Mouse (Mus musculus) C2C12 (cell line): ENCODE measurements at regions not wholly inside any gene's neighbourhood (a gene's known extent, or its start where the extent isn't known, plus 50 kb on each side); places are given as distances from the start of the nearest gene placed in this dataset.

ENCODE experiments used
- H3K27me3 ChIP-seq: one replicate; pipeline ENCODE4 v1.6.1; 2011; ENCODE audit not compliant: control insufficient read depth, insufficient read depth, insufficient read length
- H3K36me3 ChIP-seq: one replicate; pipeline ENCODE4 v1.6.1; 2011; ENCODE audit not compliant: control insufficient read depth, insufficient read depth
- H3K4me3 ChIP-seq: one replicate; pipeline ENCODE4 v1.5.1; 2011; ENCODE audit warnings: mild to moderate bottlenecking, control low read depth; ENCODE audit not compliant: poor library complexity, insufficient read depth, severe bottlenecking
- H3K79me2 ChIP-seq: one replicate; pipeline ENCODE4 v1.6.1; 2011; ENCODE audit not compliant: control insufficient read depth, insufficient read depth
- H3K79me3 ChIP-seq: one replicate; pipeline ENCODE4 v1.6.1; 2011; ENCODE audit warnings: low read depth, control low read depth
- H3ac ChIP-seq: one replicate; pipeline ENCODE3; 2011; ENCODE audit warnings: low read depth; ENCODE audit not compliant: control insufficient read depth, insufficient read length
- CEBPB ChIP-seq: IDR thresholded peaks from one replicate; pipeline ENCODE4 v1.6.1; 2011; ENCODE audit warnings: low read depth, mild to moderate bottlenecking, control low read depth, moderate library complexity
- CTCF ChIP-seq: IDR thresholded peaks from one replicate; pipeline ENCODE4 v1.5.1; 2011; ENCODE audit not compliant: control insufficient read depth, insufficient read depth, insufficient read length
- FOSL1 ChIP-seq: IDR thresholded peaks from one replicate; pipeline ENCODE4 v1.8.0; 2011; ENCODE audit warnings: mild to moderate bottlenecking, low read length; ENCODE audit not compliant: poor library complexity, insufficient read depth, severe bottlenecking
- MAX ChIP-seq: IDR thresholded peaks from one replicate; pipeline ENCODE4 v1.6.1; 2011; ENCODE audit warnings: mild to moderate bottlenecking, control low read depth
- MYOD1 ChIP-seq: IDR thresholded peaks from one replicate; pipeline ENCODE4 v1.6.1; 2011; ENCODE audit warnings: low read depth; ENCODE audit not compliant: control insufficient read depth, insufficient read length
- MYOG ChIP-seq: IDR thresholded peaks from one replicate; pipeline ENCODE4 v1.6.1; 2011; ENCODE audit not compliant: control insufficient read depth, insufficient read length; ENCODE audit errors: extremely low read depth
- USF1 ChIP-seq: IDR thresholded peaks from one replicate; pipeline ENCODE4 v1.6.1; 2011; ENCODE audit warnings: low read depth, mild to moderate bottlenecking, control low read depth, moderate library complexity

GRCm38 (mm10) chr14:25387780-25388179, 71.2 kb upstream of the Zmiz1 start:
- Histone ChIP-seq H3K36me3 (no peaks in the 10 kb centered on the region), H3K79me3 (no peaks in the 10 kb centered on the region), H3K27me3 (no peaks in the 10 kb centered on the region), H3K4me3 (no peak overlapping the region), H3ac (no peak overlapping the region), H3K79me2 (no peaks in the 10 kb centered on the region)
- no peak for TF ChIP-seq CTCF
- TF ChIP-seq MYOD1: no peak
- TF ChIP-seq CEBPB: no peak
- no peak for TF ChIP-seq MAX
- TF ChIP-seq FOSL1: no peak
- no peak for TF ChIP-seq USF1

GRCm38 (mm10) chr14:25389314-25389713, 69.7 kb upstream of the Zmiz1 start:
- Histone ChIP-seq H3K4me3 (no peak overlapping the region), H3K27me3 (no peaks in the 10 kb centered on the region), H3K79me2 (no peaks in the 10 kb centered on the region), H3K79me3 (no peaks in the 10 kb centered on the region), H3ac (no peak overlapping the region), H3K36me3 (no peaks in the 10 kb centered on the region)
- TF ChIP-seq MYOD1 (no peak), USF1 (peak; percentile 24)

- Histone ChIP-seq H3K36me3 (no peaks in the 10 kb centered on the region), H3K79me3 (no peaks in the 10 kb centered on the region), H3K79me2 (no peaks in the 10 kb centered on the region), H3ac (no peak overlapping the region), H3K4me3 (no peak overlapping the region), H3K27me3 (no peaks in the 10 kb centered on the region)
- TF ChIP-seq CEBPB (no peak), FOSL1 (no peak), MYOD1 (no peak), USF1 (no peak), MYOG (no peak)
These were observed 66.6 kb upstream of the Zmiz1 start for GRCm38 (mm10) chr14:25392412-25392811.

DNA sequence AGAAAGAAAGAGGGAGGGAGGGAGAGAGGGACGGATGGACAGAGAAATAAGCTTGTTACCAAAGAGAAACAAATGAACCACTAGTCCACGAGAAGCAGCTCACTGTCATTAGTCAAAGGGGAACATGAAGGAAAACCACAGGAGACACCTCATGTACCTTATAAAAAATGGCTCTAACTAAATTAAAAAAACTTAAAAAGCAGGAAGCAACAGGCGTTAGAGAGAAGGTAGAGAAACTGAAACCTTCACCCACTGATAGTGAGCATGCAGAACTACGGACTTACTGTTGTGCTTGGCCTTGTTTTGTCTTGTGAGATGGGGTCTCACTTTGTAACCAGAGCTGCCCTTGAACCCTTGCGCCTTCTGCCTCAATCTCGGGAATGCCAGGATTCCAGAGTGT, 66.0 kb upstream of the Zmiz1 start:
- no peaks in the 10 kb centered on the region for H3K79me2 ChIP-seq
- no peaks in the 10 kb centered on the region for H3K79me3 ChIP-seq
- no peak overlapping the region for H3K4me3 ChIP-seq
- TF ChIP-seq FOSL1: no peak
- no peak for TF ChIP-seq MAX
- TF ChIP-seq MYOG: no peak
- TF ChIP-seq CEBPB: no peak
- no peak for TF ChIP-seq CTCF
- no peak for TF ChIP-seq MYOD1
- TF ChIP-seq USF1: no peak
- H3ac ChIP-seq: no peak overlapping the region
- no peaks in the 10 kb centered on the region for H3K27me3 ChIP-seq
- no peaks in the 10 kb centered on the region for H3K36me3 ChIP-seq

- TF ChIP-seq CEBPB (no peak), CTCF (no peak), FOSL1 (no peak), MYOG (no peak), USF1 (no peak), MYOD1 (no peak), MAX (no peak)
- Histone ChIP-seq H3K27me3 (no peaks in the 10 kb centered on the region), H3ac (no peak overlapping the region), H3K4me3 (no peak overlapping the region), H3K36me3 (no peaks in the 10 kb centered on the region), H3K79me3 (no peaks in the 10 kb centered on the region), H3K79me2 (no peaks in the 10 kb centered on the region)
These were observed 64.1 kb upstream of the Zmiz1 start for GRCm38 (mm10) chr14:25394931-25395330.

GRCm38 (mm10) chr14:25396990-25397531, 61.9 kb upstream of the Zmiz1 start:
- no peak for TF ChIP-seq MYOD1
- TF ChIP-seq MAX: no peak
- TF ChIP-seq MYOG: no peak
- no peak for TF ChIP-seq USF1
- TF ChIP-seq CEBPB: no peak
- TF ChIP-seq CTCF: no peak

More at GRCm38 (mm10) chr14:25396990-25397531, 61.9 kb upstream of the Zmiz1 start:
- Histone ChIP-seq H3K79me2 (no peaks in the 10 kb centered on the region), H3ac (no peak overlapping the region), H3K36me3 (no peaks in the 10 kb centered on the region), H3K27me3 (no peaks in the 10 kb centered on the region), H3K79me3 (no peaks in the 10 kb centered on the region), H3K4me3 (no peak overlapping the region)
